In genomic region chr1:153125287-153126275, GRCm38 (mm10) we compare ENCODE assay signal across 12 mouse cellular contexts.
DNase-seq lines count a peak whose midpoint lies in the region; ATAC-seq lines count a peak whose summit lies in the region.
"Had no signal": no experiment of that assay in that cellular context is flagged by ENCODE, and none has a peak within 500 bp of the region (broad histone marks: within the 10 kb centered on the region; RNA-seq: fewer than 3 reads in every experiment).

No protein-coding gene starts in this region.

- no peak for ATAC-seq in heart, embryonic 14.5 days (ENCODE audit: insufficient number of reproducible peaks, insufficient read depth, low FRiP score, low read depth)
- no peak for ATAC-seq in midbrain, embryonic 11.5 days (ENCODE audit: low FRiP score)
- no peak for ATAC-seq in midbrain, embryonic 14.5 days (ENCODE audit: low FRiP score, low TSS enrichment)

- H3K4me1 ChIP-seq in heart, embryonic 14.5 days (ENCODE audit: control insufficient read depth in 2 of 2, insufficient read depth in 2 of 2, low read length in 2 of 2): peaks cover 21 to 25% of the 10 kb centered on the region in 2 experiments
- H3K4me1 ChIP-seq in midbrain, embryonic 11.5 days (ENCODE audit: control insufficient read depth, insufficient read depth, low read length): no peaks in the 10 kb centered on the region
- H3K4me1 ChIP-seq in midbrain, embryonic 14.5 days (ENCODE audit: control insufficient read depth, insufficient read depth, low read length): no peaks in the 10 kb centered on the region
- H3K4me1 ChIP-seq: forebrain, embryonic 10.5 days; hindbrain, embryonic 12.5 days had no signal

- 78% methylated on average over 8 of the region's 8 CpGs for WGBS in heart, embryonic 14.5 days
- 76% methylated on average over 8 of the region's 8 CpGs for WGBS in midbrain, embryonic 11.5 days
- WGBS in midbrain, embryonic 14.5 days: 71% methylated on average over 8 of the region's 8 CpGs

- H3K27me3 ChIP-seq in heart, embryonic 14.5 days (ENCODE audit: control insufficient read depth, insufficient read depth, low read length): no peaks in the 10 kb centered on the region
- no peaks in the 10 kb centered on the region for H3K27me3 ChIP-seq in midbrain, embryonic 11.5 days (ENCODE audit: control insufficient read depth, insufficient read depth, low read length)
- no peaks in the 10 kb centered on the region for H3K27me3 ChIP-seq in midbrain, embryonic 14.5 days (ENCODE audit: control insufficient read depth, insufficient read depth, low read length)
- H3K27me3 ChIP-seq: hindbrain, embryonic 12.5 days had no signal

- no peaks in the 10 kb centered on the region for H3K9me3 ChIP-seq in heart, embryonic 14.5 days (ENCODE audit: control insufficient read depth, low read length)
- H3K9me3 ChIP-seq in midbrain, embryonic 11.5 days (ENCODE audit: control insufficient read depth, low read length): no peaks in the 10 kb centered on the region
- no peaks in the 10 kb centered on the region for H3K9me3 ChIP-seq in midbrain, embryonic 14.5 days (ENCODE audit: control insufficient read depth, low read length)
- H3K9me3 ChIP-seq: forebrain, embryonic 10.5 days; hindbrain, embryonic 12.5 days had no signal

- no peak for DNase-seq in heart, postnatal 10 days
- peak; percentile 57 for DNase-seq in midbrain, embryonic 11.5 days (ENCODE audit: low spot score, missing footprints)
- no peak for DNase-seq in midbrain, embryonic 14.5 days
- peak; percentile 39 for DNase-seq in kidney, postnatal 14 days
- no peak for DNase-seq in layer of hippocampus, adult 11-12 months (ENCODE audit: low spot score)
- DNase-seq in layer of hippocampus, postnatal 25 days (ENCODE audit: extremely low spot score in 1 of 2, low spot score in 1 of 2): no peak
- DNase-seq: thymus, postnatal 36 days had no signal

- H3K36me3 ChIP-seq in heart, embryonic 14.5 days (ENCODE audit: control insufficient read depth, insufficient read depth, low read length): peaks cover 7% of the 10 kb centered on the region; the same call in 1 of the 2 replicates
- H3K36me3 ChIP-seq in midbrain, embryonic 11.5 days (ENCODE audit: control insufficient read depth, insufficient read depth, low read length): no peaks in the 10 kb centered on the region
- no peaks in the 10 kb centered on the region for H3K36me3 ChIP-seq in midbrain, embryonic 14.5 days (ENCODE audit: control insufficient read depth, insufficient read depth, low read length)
- H3K36me3 ChIP-seq: forebrain, embryonic 10.5 days; hindbrain, embryonic 12.5 days had no signal

- H3K9ac ChIP-seq in heart, embryonic 14.5 days (ENCODE audit: low read length): no peak overlapping the region
- H3K9ac ChIP-seq in midbrain, embryonic 11.5 days (ENCODE audit: low read length): no peak overlapping the region
- H3K9ac ChIP-seq in midbrain, embryonic 14.5 days (replicated peaks; ENCODE audit: low read length): no peak overlapping the region
- H3K9ac ChIP-seq: hindbrain, embryonic 12.5 days; liver, embryonic 14.5 days had no signal

- intact Hi-C loops in heart, postnatal 10 days (cut with DNase I): no loop called here

- no peak overlapping the region for H3K4me3 ChIP-seq in heart, embryonic 14.5 days (ENCODE audit: control insufficient read depth in 1 of 2, insufficient read depth in 1 of 2, low read depth in 1 of 2, low read length in 2 of 2)
- H3K4me3 ChIP-seq in midbrain, embryonic 11.5 days (ENCODE audit: low read depth, low read length): no peak overlapping the region
- no peak overlapping the region for H3K4me3 ChIP-seq in midbrain, embryonic 14.5 days (replicated peaks; ENCODE audit: low read depth, low read length)
- H3K4me3 ChIP-seq: forebrain, embryonic 10.5 days; hindbrain, embryonic 12.5 days; left cerebral cortex, adult 2 months had no signal

- peak overlapping the region; percentile 39 to 52; a peak in 2 of 4 replicates for H3K27ac ChIP-seq in heart, embryonic 14.5 days (replicated peaks in 1 of 2; ENCODE audit: control insufficient read depth in 1 of 2, insufficient read depth in 1 of 2, low read depth in 2 of 2, low read length in 2 of 2)
- no peak overlapping the region for H3K27ac ChIP-seq in midbrain, embryonic 11.5 days (ENCODE audit: low read depth, low read length)
- no peak overlapping the region for H3K27ac ChIP-seq in midbrain, embryonic 14.5 days (replicated peaks; ENCODE audit: low read depth, low read length)
- H3K27ac ChIP-seq: forebrain, embryonic 10.5 days; hindbrain, embryonic 12.5 days; left cerebral cortex, adult 2 months; liver, embryonic 14.5 days had no signal

- H3K4me2 ChIP-seq in heart, embryonic 14.5 days (ENCODE audit: low read length): no peak overlapping the region
- H3K4me2 ChIP-seq in midbrain, embryonic 11.5 days: no peak overlapping the region
- H3K4me2 ChIP-seq in midbrain, embryonic 14.5 days (ENCODE audit: low read length): no peak overlapping the region
- H3K4me2 ChIP-seq: hindbrain, embryonic 12.5 days had no signal

Comparison
In these comparisons a context has a peak if more than half of its experiments do, and no peak if none do; other contexts are left out.
1. DNase-seq: peak in midbrain, embryonic 11.5 days (single experiment) and kidney, postnatal 14 days (single experiment); none in heart, postnatal 10 days (0 of 2), midbrain, embryonic 14.5 days (single experiment), layer of hippocampus, adult 11-12 months (single experiment) and layer of hippocampus, postnatal 25 days (0 of 2).
2. H3K27ac ChIP-seq: peak in heart, embryonic 14.5 days (2 of 2); none in midbrain, embryonic 11.5 days (single experiment) and midbrain, embryonic 14.5 days (single experiment).